Mouse (Mus musculus) limb, embryonic 12.5 days (tissue): Measurements from ENCODE around the gene Gpr152. TPM values are rescaled to one million over a fixed set of nuclear protein-coding genes. Genes with fewer than 3 reads are reported as not detected.

Experiments
- ATAC-seq: fragments of 200-750 bp; cut with Nextera tagmentation; 2 replicates; pipeline ENCODE4 v1.8.0; 2017; ENCODE audit warnings: low read depth, moderate TSS enrichment; ENCODE audit not compliant: insufficient number of reproducible peaks, insufficient read depth, low FRiP score, low TSS enrichment
- H3K27ac ChIP-seq: fragments of 300-500 bp; sonication (generic); 2 replicates; pipeline ENCODE4 v1.5.1; 2016; ENCODE audit warnings: mild to moderate bottlenecking, moderate library complexity
- H3K27me3 ChIP-seq: fragments of 300-500 bp; sonication (generic); 2 replicates; pipeline ENCODE4 v1.6.1; 2016; ENCODE audit warnings: mild to moderate bottlenecking, moderate library complexity
- H3K36me3 ChIP-seq: fragments of 300-500 bp; sonication (generic); 2 replicates; pipeline ENCODE4 v1.6.1; 2016; ENCODE audit warnings: mild to moderate bottlenecking, moderate library complexity
- H3K4me1 ChIP-seq: fragments of 300-500 bp; sonication (generic); replicated peaks from 2 replicates; pipeline ENCODE4 v1.6.1; 2016
- H3K4me2 ChIP-seq: fragments of 300-500 bp; sonication (generic); 2 replicates; pipeline ENCODE4 v1.6.1; 2016; ENCODE audit warnings: mild to moderate bottlenecking, moderate library complexity
- H3K4me3 ChIP-seq: fragments of 300-500 bp; sonication (generic); replicated peaks from 2 replicates; pipeline ENCODE4 v1.5.1; 2016; ENCODE audit warnings: mild to moderate bottlenecking
- H3K9ac ChIP-seq: fragments of 300-500 bp; sonication (generic); replicated peaks from 2 replicates; pipeline ENCODE4 v1.6.1; 2016; ENCODE audit warnings: mild to moderate bottlenecking, moderate library complexity
- H3K9me3 ChIP-seq: fragments of 300-500 bp; sonication (generic); 2 replicates; pipeline ENCODE4 v1.6.1; 2016; ENCODE audit warnings: mild to moderate bottlenecking, moderate library complexity
- WGBS: fragments of 180-500 bp; shearing (Covaris S2); methylation state at CpG from one replicate; pipeline ENCODE4 v1.1.7; 2016; 5-methylcytosine and 5-hydroxymethylcytosine counted together
- polyA plus RNA-seq: library from polyadenylated mRNA; unstranded; fragments of >200 nt; fragmentation: Nextera tagmentation; extraction: Ambion mirVana; gene quantifications from 2 replicates; pipeline ENCODE4 v1.2.1, GENCODE M21; 2016

Gene Gpr152
- polyA plus RNA-seq, 1 experiment from 2014 or later: not detected

DNA sequence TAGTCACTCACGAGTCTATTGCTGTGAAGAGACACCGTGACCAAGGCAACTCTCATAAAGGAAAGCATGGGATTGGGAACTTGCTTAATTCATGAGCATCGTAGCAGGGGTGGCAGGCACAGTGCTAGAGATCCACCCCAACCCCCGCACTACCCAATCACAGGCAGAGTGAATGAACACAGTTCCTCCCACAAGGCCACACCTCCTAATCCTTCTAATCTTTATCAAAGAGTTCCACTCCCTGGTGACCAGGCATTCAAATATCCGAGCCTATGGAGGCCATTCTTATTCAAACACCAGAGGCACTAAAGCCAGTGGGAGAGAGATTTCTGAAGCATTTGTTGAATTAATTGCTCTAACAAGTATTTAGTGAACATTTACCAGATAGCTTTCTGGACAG, 6.3 kb downstream of the Gpr152 start:
- H3K9ac ChIP-seq: no peak overlapping the region
- H3K9me3 ChIP-seq: 0 out of 2 replicates have a peak, but pooled peaks cover 4% of the 10 kb centered on the region
- no peak for ATAC-seq
- H3K27me3 ChIP-seq: no peaks in the 10 kb centered on the region
- WGBS: 91% methylated on average over 5 of the region's 5 CpGs
- no peak overlapping the region for H3K27ac ChIP-seq
- peaks cover 18% of the 10 kb centered on the region for H3K4me1 ChIP-seq
- H3K4me3 ChIP-seq: no peak overlapping the region
- peaks cover 11% of the 10 kb centered on the region for H3K36me3 ChIP-seq
- no peak overlapping the region for H3K4me2 ChIP-seq

DNA sequence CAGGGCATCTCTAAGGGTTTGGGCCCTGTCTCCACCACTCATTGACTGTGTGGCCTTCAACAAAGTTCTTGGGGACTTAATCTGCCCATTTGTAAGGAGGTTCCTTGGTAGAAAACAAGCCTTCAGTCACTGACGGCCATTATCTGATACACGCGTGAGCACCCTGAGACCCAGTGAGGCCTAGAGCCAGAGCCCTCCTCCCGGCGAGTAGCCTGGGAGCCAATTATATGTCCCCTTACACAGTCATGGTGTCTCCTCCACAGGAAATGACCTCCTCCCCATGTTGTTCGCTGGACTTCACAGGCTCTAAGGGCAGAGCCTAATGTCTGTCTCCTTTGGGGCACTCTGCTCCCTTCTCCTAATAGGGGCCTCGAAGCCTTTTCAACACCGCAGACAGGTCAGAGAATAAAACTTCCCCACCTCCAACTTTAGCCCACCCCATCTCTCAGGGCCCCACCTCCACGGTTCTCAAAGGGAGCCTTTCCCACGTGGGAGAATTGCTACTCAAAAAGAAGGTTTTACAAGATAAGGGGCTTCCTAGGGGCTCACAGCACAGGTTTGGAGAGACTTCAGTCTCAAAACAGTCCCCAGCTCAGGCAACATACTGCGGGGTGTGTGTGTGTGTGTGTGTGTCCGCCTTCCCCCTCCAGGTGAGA, 6.9 kb downstream of the Gpr152 start:
- Histone ChIP-seq H3K4me2 (no peak overlapping the region), H3K4me1 (peaks cover 18% of the 10 kb centered on the region), H3K9me3 (0 out of 2 replicates have a peak, but pooled peaks cover 4% of the 10 kb centered on the region), H3K27me3 (no peaks in the 10 kb centered on the region), H3K27ac (no peak overlapping the region), H3K36me3 (peaks cover 17% of the 10 kb centered on the region), H3K4me3 (no peak overlapping the region), H3K9ac (no peak overlapping the region)
- WGBS: 63% methylated on average over 12 of the region's 12 CpGs
- no peak for ATAC-seq

DNA sequence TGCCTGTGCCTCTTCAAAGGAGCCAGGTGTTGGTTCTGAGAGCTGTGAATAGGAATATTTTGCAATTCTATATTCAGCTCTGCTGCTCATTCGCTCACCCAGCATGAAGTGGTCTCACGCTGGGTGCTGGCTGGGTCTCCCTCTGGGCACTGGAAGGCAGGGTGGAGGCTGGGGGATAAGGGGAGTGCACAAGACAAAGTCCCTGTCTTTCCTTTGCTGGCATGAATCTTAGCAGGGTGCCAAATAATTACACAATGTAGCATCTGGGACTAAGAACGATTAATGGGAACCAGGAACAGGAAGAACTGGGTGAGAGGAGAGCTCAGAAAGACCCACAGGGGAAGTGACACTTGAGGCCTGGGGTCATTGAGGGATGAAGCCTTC, 7.4 kb downstream of the Gpr152 start:
- H3K9me3 ChIP-seq: 0 out of 2 replicates have a peak, but pooled peaks cover 4% of the 10 kb centered on the region
- no peak for ATAC-seq
- H3K36me3 ChIP-seq: peaks cover 22% of the 10 kb centered on the region
- H3K4me1 ChIP-seq: peaks cover 18% of the 10 kb centered on the region
- H3K9ac ChIP-seq: no peak overlapping the region
- no peak overlapping the region for H3K27ac ChIP-seq
- no peaks in the 10 kb centered on the region for H3K27me3 ChIP-seq
- H3K4me2 ChIP-seq: no peak overlapping the region
- no peak overlapping the region for H3K4me3 ChIP-seq
- 59% methylated on average over 3 of the region's 3 CpGs for WGBS

DNA sequence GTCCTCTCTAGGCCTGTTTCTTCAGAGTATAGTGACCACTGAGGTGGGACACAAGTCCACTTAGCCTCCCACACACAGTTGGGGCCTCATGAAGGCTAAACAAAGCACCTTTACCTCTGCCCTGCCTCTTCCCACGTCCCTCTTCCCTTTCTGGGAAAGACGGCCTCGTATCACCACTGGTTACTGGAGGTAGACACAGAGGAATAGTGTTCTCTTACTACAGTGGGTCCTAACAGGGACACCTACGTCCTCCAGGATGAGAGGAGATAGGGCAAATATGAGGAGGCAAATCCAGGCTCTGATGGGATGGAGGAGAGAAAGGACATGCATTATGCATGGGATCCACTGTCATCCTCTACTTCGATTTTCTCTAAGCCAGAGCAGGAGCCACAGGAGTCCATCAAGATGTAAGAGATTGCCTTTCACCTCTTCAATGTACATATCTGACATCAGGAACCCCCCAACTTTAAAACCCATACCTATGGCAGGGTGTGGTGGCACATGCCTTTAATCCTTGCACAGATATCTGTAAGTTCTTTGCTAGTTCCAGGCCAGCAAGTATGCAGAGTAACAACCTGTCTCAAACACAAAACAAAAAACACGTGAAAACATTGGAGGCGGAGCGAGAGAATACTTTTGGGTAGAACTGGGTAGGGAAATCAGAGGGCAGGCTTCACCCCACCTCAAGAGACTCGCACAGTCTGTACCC, 8.3 kb downstream of the Gpr152 start:
- peaks cover 31% of the 10 kb centered on the region for H3K36me3 ChIP-seq
- H3K9ac ChIP-seq: peak overlapping the region; percentile 81
- 38% methylated on average over 9 of the region's 9 CpGs for WGBS
- peak overlapping the region; percentile 93 for H3K4me2 ChIP-seq
- H3K27me3 ChIP-seq: no peaks in the 10 kb centered on the region
- H3K4me1 ChIP-seq: peaks cover 18% of the 10 kb centered on the region
- H3K9me3 ChIP-seq: 0 out of 2 replicates have a peak, but pooled peaks cover 4% of the 10 kb centered on the region
- ATAC-seq: no peak; the same call in 1 of the 2 replicates
- H3K4me3 ChIP-seq: peak overlapping the region; percentile 92
- peak overlapping the region; percentile 56; the same call in 1 of the 2 replicates for H3K27ac ChIP-seq

DNA sequence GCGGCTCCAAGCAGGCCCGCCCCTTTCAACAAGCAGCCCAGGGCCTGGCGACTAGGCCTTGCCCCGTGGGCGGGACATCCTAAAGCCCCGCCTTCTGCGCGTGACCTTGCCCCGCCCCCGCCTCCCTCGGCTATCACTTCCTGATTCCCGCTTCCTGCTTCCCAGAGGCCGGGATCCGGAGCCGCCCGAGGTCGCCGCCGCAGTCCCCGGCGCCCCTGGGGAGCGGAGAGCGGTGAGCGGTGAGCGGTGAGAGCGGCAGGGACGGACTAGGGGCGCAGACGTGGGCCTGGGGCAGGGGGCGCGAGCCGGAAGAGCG, 8.9 kb downstream of the Gpr152 start, which contains the start of gene Coro1b:
Gene Coro1b, plus strand, starts transcription at position 129 of the 316 bp plus-strand sequence.
- ATAC-seq: peak; percentile 93
- H3K4me2 ChIP-seq: peak within 1 kb of the TSS; percentile 93
- peak within 1 kb of the TSS; percentile 73; the same call in 1 of the 2 replicates for H3K27ac ChIP-seq
- H3K9me3 ChIP-seq: 0 out of 2 replicates have a peak, but pooled peaks cover 4% of the 10 kb centered on the region
- H3K4me3 ChIP-seq: peak within 1 kb of the TSS; percentile 92
- H3K4me1 ChIP-seq: peaks cover 18% of the 10 kb centered on the region
- peak within 1 kb of the TSS; percentile 81 for H3K9ac ChIP-seq
- H3K27me3 ChIP-seq: no peaks in the 10 kb centered on the region
- under 1% methylated on average over 33 of the region's 33 CpGs for WGBS
- peaks cover 36% of the 10 kb centered on the region for H3K36me3 ChIP-seq

DNA sequence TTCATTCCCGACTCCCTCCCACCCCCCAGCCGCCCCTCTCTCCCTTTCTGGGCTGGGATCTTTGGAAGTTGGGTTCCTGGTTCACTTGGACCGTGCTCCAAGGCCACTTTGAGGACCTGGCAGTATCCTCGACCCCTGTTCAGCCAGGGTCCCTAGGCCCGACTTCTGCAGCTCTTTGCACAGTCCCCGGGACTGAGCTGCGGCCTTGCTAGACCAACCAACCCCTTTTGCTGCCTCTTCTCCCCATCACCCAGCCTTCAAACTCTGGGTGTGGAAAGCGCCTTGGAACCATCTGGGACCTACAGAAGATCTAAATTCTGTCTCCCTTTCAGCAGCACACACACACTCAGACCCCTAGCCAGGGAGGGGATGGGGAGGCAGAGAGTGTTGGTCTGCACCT, 9.2 kb downstream of the Gpr152 start:
- peak overlapping the region; percentile 93 for H3K4me2 ChIP-seq
- peak overlapping the region; percentile 73; the same call in 1 of the 2 replicates for H3K27ac ChIP-seq
- H3K9ac ChIP-seq: peak overlapping the region; percentile 81
- H3K4me3 ChIP-seq: peak overlapping the region; percentile 92
- peaks cover 39% of the 10 kb centered on the region for H3K36me3 ChIP-seq
- H3K27me3 ChIP-seq: no peaks in the 10 kb centered on the region
- ATAC-seq: no peak
- WGBS: 7% methylated on average over 8 of the region's 8 CpGs
- peaks cover 18% of the 10 kb centered on the region for H3K4me1 ChIP-seq
- 0 out of 2 replicates have a peak, but pooled peaks cover 4% of the 10 kb centered on the region for H3K9me3 ChIP-seq

DNA sequence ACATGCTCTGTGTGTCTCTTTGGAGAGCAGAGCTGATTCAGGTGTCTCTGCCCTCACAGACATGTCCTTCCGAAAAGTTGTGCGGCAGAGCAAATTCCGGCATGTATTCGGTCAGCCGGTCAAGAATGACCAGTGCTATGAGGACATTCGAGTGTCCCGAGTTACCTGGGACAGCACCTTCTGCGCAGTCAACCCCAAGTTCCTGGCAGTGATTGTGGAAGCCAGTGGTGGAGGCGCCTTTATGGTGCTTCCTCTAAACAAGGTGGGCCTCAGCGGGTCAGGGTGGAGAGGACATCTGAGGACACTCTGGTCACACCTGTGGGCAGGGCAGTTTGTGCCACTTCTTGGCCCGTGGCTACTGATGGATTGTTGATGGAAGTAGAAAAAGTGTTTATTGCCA, 9.7 kb downstream of the Gpr152 start:
- no peak for ATAC-seq
- Histone ChIP-seq H3K4me2 (peak overlapping the region; percentile 93), H3K4me1 (peaks cover 18% of the 10 kb centered on the region), H3K4me3 (peak overlapping the region; percentile 92), H3K27me3 (no peaks in the 10 kb centered on the region), H3K27ac (no peak overlapping the region), H3K9ac (peak overlapping the region; percentile 81), H3K9me3 (0 out of 2 replicates have a peak, but pooled peaks cover 4% of the 10 kb centered on the region), H3K36me3 (peaks cover 39% of the 10 kb centered on the region)
- WGBS: 84% methylated on average over 11 of the region's 11 CpGs

DNA sequence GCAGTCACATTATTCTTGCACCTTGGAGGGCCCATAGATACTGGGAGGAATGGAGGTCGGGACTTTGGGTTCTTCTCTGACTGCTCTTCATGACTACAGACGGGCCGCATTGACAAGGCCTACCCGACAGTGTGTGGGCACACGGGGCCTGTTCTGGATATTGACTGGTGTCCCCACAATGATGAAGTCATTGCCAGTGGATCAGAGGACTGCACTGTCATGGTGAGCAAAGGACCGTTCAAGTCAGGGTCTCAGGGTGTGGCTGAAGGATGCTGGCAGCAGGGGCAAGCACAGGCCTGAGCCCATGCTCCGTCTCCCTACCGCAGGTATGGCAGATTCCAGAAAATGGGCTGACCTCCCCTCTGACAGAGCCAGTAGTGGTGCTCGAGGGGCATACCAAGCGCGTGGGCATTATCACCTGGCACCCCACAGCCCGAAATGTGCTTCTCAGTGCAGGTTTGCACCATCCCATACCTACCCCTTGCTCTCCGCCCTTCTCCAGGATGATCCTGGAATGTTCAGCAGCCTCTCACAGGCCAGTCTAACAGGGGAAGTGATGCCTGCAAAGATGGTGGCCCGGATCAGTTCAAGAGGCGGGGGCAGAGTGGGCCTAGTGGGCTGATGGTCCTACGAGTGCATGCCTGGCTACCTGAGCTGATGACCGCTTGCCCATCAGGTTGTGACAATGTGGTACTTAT, 10.3 kb downstream of the Gpr152 start:
- Histone ChIP-seq H3K9me3 (0 out of 2 replicates have a peak, but pooled peaks cover 4% of the 10 kb centered on the region), H3K4me2 (peak overlapping the region; percentile 93; the same call in 1 of the 2 replicates), H3K4me1 (peaks cover 18% of the 10 kb centered on the region), H3K36me3 (peaks cover 39% of the 10 kb centered on the region), H3K9ac (no peak overlapping the region), H3K27me3 (no peaks in the 10 kb centered on the region), H3K4me3 (0 out of 2 replicates have a peak overlapping the region, but pooled peaks have one; percentile 6), H3K27ac (no peak overlapping the region)
- ATAC-seq: no peak
- 94% methylated on average over 17 of the region's 17 CpGs for WGBS

DNA sequence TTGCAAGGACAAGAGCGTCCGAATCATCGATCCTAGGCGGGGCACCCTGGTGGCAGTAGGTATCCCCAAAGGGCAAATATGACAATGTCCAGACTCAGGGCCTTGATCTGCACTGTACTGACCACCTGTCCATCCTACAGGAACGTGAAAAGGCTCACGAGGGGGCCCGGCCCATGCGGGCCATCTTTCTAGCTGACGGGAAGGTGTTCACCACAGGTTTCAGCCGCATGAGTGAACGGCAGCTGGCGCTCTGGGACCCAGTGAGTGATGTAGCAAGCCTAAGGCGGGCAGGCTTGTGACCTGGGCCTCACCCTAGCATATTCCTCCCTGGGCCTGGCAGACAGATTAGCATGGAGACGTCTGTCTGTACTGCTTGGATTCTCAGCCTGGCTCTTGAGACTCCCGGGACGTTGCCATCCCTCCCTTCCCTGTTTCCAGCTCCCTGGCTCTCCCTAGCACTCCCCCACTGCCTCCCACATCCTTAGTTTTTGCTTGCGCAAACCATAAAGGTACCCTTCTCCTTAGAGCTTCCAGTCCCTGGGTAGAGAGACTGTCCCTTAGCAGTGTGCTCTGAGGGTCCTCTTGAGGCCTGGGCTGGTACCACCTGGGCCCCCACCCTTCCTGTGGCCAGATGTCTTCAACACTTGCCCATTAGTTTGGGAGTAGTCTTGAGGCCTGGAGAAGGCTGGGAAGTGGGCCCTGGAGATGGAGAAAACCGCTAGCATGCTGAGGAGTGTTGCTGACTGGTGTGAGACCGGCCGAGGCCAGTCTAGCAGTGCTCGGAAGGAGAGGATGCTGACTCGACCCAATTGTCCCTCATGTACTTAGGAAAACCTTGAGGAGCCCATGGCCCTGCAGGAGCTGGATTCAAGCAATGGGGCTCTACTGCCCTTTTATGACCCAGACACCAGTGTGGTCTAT, 11.2 kb downstream of the Gpr152 start:
- 0 out of 2 replicates have a peak, but pooled peaks cover 2% of the 10 kb centered on the region for H3K9me3 ChIP-seq
- H3K36me3 ChIP-seq: peaks cover 48% of the 10 kb centered on the region
- 89% methylated on average over 22 of the region's 22 CpGs for WGBS
- H3K27me3 ChIP-seq: no peaks in the 10 kb centered on the region
- no peak overlapping the region for H3K4me2 ChIP-seq
- ATAC-seq: no peak
- H3K9ac ChIP-seq: no peak overlapping the region; the same call in 1 of the 2 replicates
- peaks cover 18% of the 10 kb centered on the region for H3K4me1 ChIP-seq
- H3K27ac ChIP-seq: no peak overlapping the region
- no peak overlapping the region for H3K4me3 ChIP-seq

DNA sequence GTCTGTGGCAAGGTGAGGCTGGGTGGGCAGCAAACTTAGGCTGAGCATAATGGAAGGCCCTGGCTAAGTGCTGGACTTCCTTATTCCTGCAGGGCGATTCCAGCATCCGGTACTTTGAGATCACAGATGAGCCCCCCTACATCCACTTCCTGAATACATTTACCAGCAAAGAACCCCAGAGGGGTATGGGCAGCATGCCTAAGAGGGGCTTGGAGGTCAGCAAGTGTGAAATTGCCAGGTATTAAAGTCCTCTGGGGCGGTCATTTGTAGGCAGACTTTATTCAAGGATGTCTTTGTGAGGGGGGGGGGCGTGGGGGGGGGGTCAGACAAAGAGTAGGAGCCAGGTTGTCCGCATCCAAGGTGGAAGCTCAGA, 11.9 kb downstream of the Gpr152 start:
- ATAC-seq: no peak
- no peaks in the 10 kb centered on the region for H3K9me3 ChIP-seq
- H3K9ac ChIP-seq: no peak overlapping the region; the same call in 1 of the 2 replicates
- no peak overlapping the region for H3K4me3 ChIP-seq
- no peak overlapping the region for H3K27ac ChIP-seq
- H3K4me1 ChIP-seq: peaks cover 18% of the 10 kb centered on the region
- H3K27me3 ChIP-seq: no peaks in the 10 kb centered on the region
- H3K4me2 ChIP-seq: no peak overlapping the region
- 79% methylated on average over 5 of the region's 5 CpGs for WGBS
- peaks cover 54% of the 10 kb centered on the region for H3K36me3 ChIP-seq
